Mouse (Mus musculus) liver, adult 2 months (tissue): ENCODE results near the gene Sart3.

Source experiments
- CTCF ChIP-seq: fragments of 200-500 bp; IDR thresholded peaks from 2 replicates; pipeline ENCODE4 v1.5.1; 2011; ENCODE audit warnings: low read depth, low read length, control low read depth
- POLR2A ChIP-seq: fragments of 200-500 bp; IDR thresholded peaks from 2 replicates; pipeline ENCODE4 v1.6.1; 2011; ENCODE audit warnings: low read length, control low read depth; ENCODE audit not compliant: insufficient read depth; ENCODE audit errors: extremely low read depth

DNA sequence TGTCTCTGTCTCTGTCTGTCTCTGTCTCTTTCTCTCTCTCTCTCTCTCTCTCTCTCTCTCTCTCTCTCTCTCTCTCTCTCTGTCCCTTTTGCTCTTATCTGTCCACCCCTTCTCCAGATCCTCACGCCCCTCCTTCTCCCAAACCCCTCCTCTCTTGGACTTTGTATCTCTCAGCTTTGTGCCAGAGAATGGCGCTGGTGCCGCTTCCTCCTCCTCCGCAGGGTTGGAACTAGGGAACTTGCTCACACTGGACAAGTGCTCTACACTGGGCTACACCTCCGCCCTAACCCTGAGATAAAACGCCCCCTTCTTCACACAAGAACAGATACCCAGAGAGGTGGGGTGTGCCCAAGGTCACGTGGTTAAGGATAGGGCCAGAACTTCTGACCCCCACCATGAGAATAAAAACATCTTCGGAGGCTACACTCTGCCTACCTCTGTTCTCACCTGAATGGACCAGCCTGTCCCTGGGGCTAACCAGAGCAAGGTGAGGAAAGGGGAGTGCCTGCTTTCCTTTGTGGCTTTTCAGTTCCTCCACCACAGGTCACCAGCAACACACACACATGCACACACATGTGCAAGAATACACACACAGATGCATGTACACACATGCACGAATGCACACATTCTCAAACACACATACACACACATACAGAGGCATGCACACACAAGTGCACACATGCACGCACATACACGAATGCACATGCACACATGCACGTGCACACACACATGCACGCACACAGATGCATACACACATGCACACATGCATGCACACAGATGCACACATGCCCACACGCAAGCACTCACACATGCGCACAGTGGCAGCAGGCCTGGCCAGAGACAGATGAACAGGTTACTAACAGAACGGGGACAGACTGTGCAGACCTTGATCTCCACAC is 19.1 kb upstream of the Sart3 start:
- TF ChIP-seq CTCF, result no peak
- no peak for TF ChIP-seq POLR2A
